Mouse (Mus musculus) urinary bladder, postnatal 14 days (tissue): ENCODE results near the gene Nudcd2.

ENCODE experiments used
- DNase-seq: peaks from one replicate; pipeline ENCODE4 v3.0.0; 2021; ENCODE audit warnings: low spot score

Nudcd2 gene

DNA sequence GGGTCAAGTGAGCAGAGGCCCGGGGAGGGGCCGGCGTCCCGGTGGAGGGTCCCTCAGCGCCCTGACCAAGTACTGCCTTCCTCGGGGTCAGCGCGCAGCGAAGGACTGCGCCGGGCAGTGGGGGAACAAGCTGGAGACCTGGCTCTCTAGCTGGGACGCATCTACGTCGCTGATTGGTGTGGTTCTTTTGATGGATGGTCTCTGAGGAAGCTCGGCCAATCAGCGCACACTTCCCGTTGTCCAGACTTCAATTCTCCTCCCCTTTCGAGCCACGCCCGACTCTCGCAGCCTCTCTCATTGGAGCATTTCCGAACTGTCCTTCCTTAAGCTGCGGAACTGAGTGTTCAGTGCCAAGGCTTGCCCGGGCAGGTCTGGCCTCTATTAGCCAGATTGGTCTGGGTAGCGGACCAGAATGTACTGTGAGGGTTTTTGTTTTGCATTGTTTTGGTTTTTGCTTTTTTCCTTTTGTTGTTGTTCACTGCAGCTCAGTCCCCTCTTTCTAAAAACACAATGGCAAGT is 21.7 kb downstream of the Nudcd2 start, which contains the start of gene Ccng1:
Ccng1 (minus strand) TSS at position 203 of the 519 bp plus-strand sequence.
- peak; percentile 92 for DNase-seq

DNA sequence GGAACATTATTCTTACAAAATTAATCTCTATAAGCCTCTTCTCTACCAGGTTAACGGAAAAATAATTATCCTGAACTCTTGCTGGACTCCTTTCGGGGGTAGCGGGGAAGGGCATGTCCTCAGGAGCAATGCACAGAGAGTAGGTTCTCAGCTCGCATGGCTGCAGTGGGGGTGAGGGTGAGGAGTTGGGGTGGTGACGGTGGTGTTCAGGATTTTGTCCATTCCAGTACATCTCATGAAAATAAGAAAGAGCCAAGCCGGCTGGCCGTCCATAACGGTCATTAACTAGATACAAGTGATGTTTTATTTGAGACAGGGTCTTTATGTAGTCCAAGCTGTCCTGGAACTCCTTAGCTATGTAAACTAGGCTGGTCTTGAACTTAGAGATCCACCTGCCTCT is 22.5 kb downstream of the Nudcd2 start:
- no peak for DNase-seq

DNA sequence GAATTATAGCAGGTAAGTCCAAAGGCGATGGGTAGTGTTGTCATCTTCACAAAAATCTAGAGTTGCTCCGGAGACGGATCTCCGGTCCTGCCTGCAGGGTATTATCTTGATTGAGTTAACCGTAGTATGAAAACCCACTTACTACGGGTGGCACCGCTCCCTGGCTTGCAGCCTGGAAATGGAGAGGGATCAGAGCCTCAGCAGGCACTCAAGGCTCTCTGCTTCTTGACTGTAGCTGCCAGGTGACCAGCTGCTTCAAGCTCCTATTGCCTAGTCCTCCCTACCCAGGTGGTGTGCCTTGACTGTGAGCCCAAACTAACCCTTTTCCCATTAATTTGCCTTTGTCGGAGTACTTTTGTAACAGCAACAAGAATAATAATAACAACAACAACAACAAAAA is 26.4 kb downstream of the Nudcd2 start:
- DNase-seq, result no peak

DNA sequence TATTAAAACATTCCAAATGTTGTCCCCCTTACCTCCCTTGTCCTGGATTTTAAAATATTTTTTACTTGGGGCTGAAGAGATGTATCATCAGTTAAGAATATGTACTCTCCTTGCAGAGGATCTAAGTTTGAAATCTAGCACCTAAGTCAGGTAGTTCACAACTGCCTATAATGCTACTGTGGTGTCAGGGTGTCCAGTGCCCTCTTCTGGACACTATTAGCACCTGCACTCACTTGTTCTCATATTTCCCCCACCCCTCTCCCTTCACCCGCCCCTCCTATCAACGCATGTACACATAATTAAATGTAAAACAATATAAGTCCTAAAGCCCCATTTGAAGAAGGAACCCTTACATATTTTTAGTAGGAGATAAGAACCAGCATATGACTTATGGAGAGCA is 29.9 kb downstream of the Nudcd2 start:
- DNase-seq, result peak; percentile 8

DNA sequence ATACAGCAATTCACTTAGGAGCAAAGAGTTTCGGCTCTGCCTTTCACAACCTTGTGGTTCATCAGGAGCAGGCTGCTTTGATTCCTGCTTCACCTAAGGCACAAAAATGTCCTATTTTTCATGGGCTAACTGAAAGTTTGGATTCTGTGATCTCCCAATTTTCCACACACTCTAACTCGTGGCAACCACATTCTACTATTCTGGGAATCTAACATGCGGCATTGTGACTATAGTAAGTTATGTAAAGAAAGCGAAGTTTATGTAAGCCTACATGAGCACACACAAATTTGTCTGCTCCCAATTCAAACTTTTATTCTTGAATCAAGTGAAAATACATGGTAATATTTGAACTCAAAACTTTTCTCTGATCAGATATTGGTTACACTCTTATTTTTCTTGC is 31.2 kb downstream of the Nudcd2 start:
- DNase-seq, result no peak

DNA sequence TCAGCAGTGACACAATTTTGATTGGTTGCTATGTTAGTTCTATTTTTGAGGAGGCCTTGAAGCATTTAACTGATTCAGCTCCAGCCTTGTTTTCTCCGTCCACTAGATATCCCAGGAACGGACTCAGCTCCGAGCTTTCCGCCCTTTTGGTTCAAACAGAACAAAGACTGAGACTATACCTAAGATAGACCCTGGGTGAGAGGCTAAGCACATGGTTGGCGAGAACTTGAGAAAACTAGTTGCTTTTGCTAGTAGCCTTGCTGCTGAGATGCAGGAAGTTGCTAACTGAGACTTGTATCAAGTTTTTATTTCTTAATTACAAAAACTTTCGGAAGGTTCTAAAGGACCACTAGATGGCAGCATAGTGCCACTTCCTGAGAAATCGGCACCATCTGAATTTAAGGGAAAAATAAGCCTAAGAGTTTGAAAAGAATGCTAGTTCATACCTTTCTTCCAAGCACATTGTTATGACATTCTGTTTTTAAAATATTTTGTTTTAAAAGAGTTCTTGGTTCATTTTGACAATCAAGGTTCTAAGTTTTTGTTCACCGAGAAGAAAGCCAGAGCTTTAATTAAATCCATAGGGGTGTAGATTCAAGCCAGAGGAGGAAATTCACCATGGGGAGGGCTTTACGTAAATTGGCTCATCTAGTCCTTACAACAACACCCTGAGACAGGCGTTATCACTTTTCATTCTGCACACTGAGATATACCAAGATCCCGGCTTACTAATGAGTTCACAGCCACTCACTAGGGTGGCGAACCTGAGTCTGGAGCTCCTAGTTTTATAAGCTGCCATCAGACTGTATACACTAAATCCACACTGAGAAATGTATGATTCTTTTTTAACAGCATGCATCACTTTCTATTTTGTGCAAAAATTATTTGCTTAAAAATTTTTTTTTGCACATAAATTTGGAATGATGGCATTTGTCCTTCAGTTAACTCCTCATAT is 42.1 kb downstream of the Nudcd2 start:
- DNase-seq, result no peak

DNA sequence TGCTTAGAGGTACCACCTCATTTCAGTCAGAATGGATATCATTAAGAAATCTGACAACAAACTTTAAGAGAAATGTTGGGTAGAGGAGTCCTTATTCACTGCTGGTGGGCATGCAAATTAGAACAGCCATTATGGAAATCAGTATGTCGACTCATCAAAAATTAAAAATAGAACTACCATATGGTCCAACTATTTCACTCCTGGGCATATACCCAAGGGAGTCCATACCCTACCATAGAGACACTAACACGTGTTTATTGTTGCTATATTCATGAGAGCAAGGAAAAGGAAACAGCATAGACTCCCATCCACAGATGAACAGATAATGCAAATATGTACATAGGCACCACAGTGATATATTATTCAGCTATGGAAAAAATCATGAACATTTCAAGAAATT is 48.4 kb downstream of the Nudcd2 start:
- DNase-seq, result no peak

DNA sequence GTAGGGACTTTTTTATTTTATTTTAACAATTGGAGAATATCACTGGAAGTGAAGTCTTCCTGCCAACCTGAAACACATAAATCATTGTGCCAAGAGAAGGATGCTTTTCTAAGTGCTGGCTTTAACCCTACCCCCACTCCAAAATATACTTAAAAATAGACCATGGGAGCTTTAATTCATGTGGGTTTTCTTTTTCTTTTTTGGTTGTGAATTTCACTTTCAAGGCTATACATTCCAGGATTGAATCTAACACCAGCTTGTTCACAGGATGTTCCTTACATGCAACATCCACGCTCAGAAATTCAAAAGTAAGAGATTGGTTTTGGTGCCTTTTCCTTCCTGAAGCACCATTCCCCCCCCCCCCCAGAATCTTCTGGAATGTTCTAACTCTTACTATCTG is 49.9 kb downstream of the Nudcd2 start:
- DNase-seq, result no peak

DNA sequence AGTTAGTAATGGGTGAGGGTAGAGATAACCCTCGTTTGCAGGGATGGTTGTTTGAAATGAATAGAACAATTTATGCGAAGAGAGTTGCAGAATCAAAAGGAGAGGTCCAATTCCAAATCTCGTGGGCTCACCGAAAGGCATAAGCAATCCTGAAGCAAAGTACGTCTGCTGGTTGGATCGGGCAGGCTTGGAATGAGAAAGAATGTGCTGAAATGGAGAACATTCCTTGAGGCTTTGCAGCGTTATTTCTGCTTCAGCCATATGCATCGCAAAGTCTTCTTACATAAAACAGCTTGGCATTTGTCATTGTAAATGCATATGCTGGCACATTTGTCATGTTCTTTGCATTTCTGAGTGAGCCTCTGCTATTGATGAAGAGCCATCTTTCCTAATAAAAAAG is 50.9 kb downstream of the Nudcd2 start:
- DNase-seq, result no peak

DNA sequence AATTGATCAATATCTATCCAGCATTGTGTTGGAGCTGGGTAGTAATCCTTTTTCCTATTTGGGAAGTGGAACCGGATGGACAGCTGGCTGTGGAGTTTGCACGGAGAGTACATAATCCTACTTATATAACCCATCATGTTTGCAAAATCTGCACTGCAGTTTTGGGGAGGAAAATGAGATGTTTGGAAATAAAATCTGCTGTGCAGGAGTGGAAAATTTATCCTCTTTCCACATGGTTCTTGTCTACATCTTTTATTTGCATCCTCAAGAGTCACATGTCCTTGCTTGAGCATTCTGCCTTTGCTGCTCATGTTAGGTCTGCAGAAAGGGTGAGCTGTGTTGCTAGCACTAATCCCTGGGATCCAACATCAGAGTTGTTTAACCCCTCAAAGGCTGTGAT is 53.4 kb downstream of the Nudcd2 start:
- DNase-seq, result no peak
